Mouse (Mus musculus): Measurements from ENCODE around the gene Ccnt1. TPM values are rescaled to one million over a fixed set of nuclear protein-coding genes. Genes with fewer than 3 reads are reported as not detected.

Gene Ccnt1
- polyA plus RNA-seq, 2 experiments, result 19.4 to 45.3 TPM

DNA sequence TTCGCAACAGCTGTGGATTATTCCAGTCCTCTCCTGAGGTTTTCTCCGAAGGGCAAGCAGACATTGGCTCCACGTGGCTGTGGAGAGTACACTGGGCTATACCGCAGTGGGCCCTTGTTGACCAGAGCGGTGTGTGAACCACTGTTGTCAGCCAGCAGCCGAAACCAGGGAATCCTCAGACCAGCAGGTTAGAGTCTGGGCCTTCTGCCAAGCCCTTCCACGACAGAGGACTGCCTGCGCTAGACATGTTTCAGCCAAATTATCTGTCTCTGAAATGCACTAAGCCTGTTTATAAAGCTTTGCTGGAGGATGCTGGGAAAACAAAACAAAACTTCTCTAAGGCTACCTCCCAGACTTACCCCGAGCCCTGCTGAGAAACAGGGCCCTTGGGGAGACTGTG lies 43.8 kb upstream of the Ccnt1 start:
- Histone ChIP-seq H3K9me3 (ENCODE audit: control insufficient read depth, low read length) (no peaks in the 10 kb centered on the region), H3K4me2 (replicated peaks; ENCODE audit: low read depth, low read length, severe bottlenecking) (no peak overlapping the region), H3K27me3 (ENCODE audit: control insufficient read depth, insufficient read depth, low read length) (no peaks in the 10 kb centered on the region), H3K4me1 (ENCODE audit: control insufficient read depth, insufficient read depth, low read length) (peaks cover 11% of the 10 kb centered on the region; the same call in 1 of the 2 replicates), H3K9ac (ENCODE audit: low read depth, low read length, severe bottlenecking) (no peak overlapping the region), H3K27ac (replicated peaks; ENCODE audit: low read depth, low read length) (0 out of 2 replicates have a peak overlapping the region, but pooled peaks have one; percentile 28), H3K36me3 (ENCODE audit: control insufficient read depth, insufficient read depth, low read length) (no peaks in the 10 kb centered on the region), H3K4me3 (replicated peaks; ENCODE audit: low read length) (no peak overlapping the region)
- 28% methylated on average over 9 of the region's 9 CpGs for WGBS
- DNase-seq (ENCODE audit: low spot score), result peak; percentile 68
- peak; percentile 44; the same call in 1 of the 2 replicates for ATAC-seq (ENCODE audit: low FRiP score, low read depth)
- no peak for TF ChIP-seq POLR2A (IDR thresholded peaks at IDR 0.05; ENCODE audit: borderline replicate concordance, extremely low read depth, insufficient read depth, insufficient read length)

DNA sequence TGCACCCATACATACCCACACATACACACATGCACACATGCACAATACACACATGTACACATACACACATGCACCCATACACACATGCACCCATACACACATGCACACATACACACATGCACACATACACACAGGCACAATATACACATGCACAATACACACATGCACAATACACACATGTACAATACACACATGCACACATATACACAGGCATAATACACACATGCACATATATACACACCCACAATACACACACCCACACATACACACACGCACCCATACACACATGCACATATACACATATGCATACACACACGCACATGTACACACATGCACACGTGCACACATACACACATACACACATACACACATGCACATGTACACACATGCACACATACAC lies 41.5 kb upstream of the Ccnt1 start:
- Histone ChIP-seq H3K4me2 (replicated peaks; ENCODE audit: low read depth, low read length, severe bottlenecking) (no peak overlapping the region), H3K9me3 (ENCODE audit: control insufficient read depth, low read length) (no peaks in the 10 kb centered on the region), H3K27me3 (ENCODE audit: control insufficient read depth, insufficient read depth, low read length) (no peaks in the 10 kb centered on the region), H3K27ac (replicated peaks; ENCODE audit: low read depth, low read length) (no peak overlapping the region), H3K36me3 (ENCODE audit: control insufficient read depth, insufficient read depth, low read length) (0 out of 2 replicates have a peak, but pooled peaks cover under 1% of the 10 kb centered on the region), H3K4me3 (replicated peaks; ENCODE audit: low read length) (no peak overlapping the region), H3K4me1 (ENCODE audit: control insufficient read depth, insufficient read depth, low read length) (peaks cover 23% of the 10 kb centered on the region), H3K9ac (ENCODE audit: low read depth, low read length, severe bottlenecking) (no peak overlapping the region)
- ATAC-seq (ENCODE audit: low FRiP score, low read depth) (no peak), DNase-seq (ENCODE audit: low spot score) (no peak)
- TF ChIP-seq POLR2A (IDR thresholded peaks at IDR 0.05; ENCODE audit: borderline replicate concordance, extremely low read depth, insufficient read depth, insufficient read length), result no peak
- 94% methylated on average over 3 of the region's 3 CpGs for WGBS

DNA sequence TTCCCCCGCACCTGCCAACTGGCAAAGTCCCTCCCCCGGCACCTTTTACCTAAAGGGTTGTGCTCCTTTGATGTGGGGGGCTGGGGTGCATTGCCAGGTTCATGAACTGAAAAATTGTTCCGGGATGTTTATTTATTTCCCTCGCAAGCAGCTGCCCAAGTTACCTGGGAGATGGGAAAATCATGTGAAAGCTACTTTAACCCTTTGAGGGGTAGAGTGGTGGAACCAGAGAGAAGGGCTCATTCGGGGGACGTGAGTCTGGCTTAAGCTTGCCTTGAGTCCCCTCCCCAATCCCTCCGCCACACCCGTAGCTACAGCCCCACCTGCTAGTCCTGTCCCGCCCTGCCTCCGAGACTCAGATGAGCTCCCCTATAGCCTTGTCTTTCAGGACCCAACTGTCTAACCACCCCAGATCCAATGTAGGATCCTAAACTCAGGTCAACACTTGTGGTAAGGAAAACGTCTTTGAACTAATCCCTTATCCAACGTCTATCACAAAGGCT lies 39.5 kb upstream of the Ccnt1 start:
- Histone ChIP-seq H3K9me3 (ENCODE audit: control insufficient read depth, low read length) (no peaks in the 10 kb centered on the region), H3K4me3 (replicated peaks; ENCODE audit: low read length) (peak overlapping the region; percentile 86), H3K4me2 (replicated peaks; ENCODE audit: low read depth, low read length, severe bottlenecking) (peak overlapping the region; percentile 90), H3K36me3 (ENCODE audit: control insufficient read depth, insufficient read depth, low read length) (peaks cover 7% of the 10 kb centered on the region; the same call in 1 of the 2 replicates), H3K27me3 (ENCODE audit: control insufficient read depth, insufficient read depth, low read length) (no peaks in the 10 kb centered on the region), H3K9ac (ENCODE audit: low read depth, low read length, severe bottlenecking) (peak overlapping the region; percentile 89), H3K4me1 (ENCODE audit: control insufficient read depth, insufficient read depth, low read length) (peaks cover 21% of the 10 kb centered on the region), H3K27ac (replicated peaks; ENCODE audit: low read depth, low read length) (peak overlapping the region; percentile 79)
- TF ChIP-seq POLR2A (IDR thresholded peaks at IDR 0.05; ENCODE audit: borderline replicate concordance, extremely low read depth, insufficient read depth, insufficient read length), result no peak
- no peak for DNase-seq (ENCODE audit: low spot score)
- WGBS, result 4% methylated on average over 12 of the region's 12 CpGs
- ATAC-seq (ENCODE audit: low FRiP score, low read depth), result no peak

DNA sequence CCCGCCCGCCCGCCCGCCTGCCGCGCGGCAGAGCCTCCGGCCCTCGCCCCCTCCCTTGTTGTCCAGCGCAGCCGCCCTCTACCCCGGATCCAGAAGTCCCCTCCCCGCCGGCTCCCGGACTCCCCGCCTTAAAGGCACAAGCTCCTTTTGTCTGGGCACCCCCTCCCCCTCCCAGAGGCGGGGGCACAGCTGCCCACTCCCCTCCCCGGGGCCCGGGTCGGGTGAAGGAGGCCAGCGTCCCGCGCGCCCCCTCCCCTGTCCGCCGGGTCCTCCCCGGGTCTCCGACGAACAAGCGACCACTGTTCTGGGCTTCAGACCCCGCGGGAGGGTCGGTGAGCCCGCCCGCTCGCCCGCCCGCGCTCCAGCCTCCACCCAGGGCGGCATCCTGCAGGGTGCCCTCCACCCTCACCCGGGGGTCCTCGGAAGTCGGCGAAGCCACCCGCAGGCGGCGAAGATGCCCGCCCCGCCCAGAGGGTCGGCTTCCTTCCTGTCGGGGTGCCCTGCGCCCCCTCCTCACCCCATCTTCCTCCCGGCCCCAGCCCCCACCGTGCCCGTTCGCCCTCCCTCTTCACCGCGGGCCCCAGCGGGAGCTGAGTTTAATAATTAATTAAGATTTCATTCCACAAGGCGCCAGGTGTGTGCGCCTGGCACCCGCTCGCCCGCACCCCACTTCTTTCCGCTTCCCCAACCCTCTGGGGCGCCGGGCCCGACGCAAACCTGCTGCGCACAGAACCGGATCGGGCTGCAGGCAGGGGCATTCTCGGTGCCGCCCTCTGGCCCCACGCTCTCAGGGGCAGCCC lies 38.8 kb upstream of the Ccnt1 start, which contains the start of gene Adcy6:
Adcy6 (minus strand) TSS at position 746 of the 800 bp plus-strand sequence.
- WGBS, result under 1% methylated on average over 38 of the region's 75 CpGs
- peak; percentile 89 for ATAC-seq (ENCODE audit: low FRiP score, low read depth)

DNA sequence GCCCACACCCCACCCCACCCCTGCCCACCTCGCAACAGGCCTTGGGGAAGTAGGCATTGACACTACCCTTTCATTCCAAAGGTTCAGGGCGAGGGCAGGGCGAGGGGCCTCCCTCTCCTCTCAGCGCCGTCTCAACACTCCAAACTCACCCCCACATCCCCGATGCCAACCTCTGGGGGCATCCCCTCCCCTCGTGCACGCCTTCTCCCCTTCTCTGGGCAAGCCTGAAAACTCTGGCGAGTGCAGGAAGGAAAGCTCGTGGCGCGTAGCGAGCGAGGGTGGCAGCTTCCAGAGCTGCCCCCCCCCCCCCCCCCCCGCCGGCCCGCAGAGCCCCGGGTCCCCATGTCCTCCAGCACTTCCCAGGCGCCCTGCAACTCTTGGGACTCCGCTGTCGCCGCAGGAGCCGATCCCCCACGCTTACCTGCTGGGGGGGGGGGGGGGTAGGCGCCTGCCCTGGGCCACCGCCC lies 38.1 kb upstream of the Ccnt1 start:
- peak overlapping the region; percentile 90 for H3K4me2 ChIP-seq (replicated peaks; ENCODE audit: low read depth, low read length, severe bottlenecking)
- peak; percentile 8; the same call in 1 of the 2 replicates for ATAC-seq (ENCODE audit: low FRiP score, low read depth)

More for the DNA sequence above, 38.8 kb upstream of the Ccnt1 start, which contains the start of gene Adcy6:
- Histone ChIP-seq H3K9ac (ENCODE audit: low read depth, low read length, severe bottlenecking) (peak within 1 kb of the TSS; percentile 89), H3K4me2 (replicated peaks; ENCODE audit: low read depth, low read length, severe bottlenecking) (peak within 1 kb of the TSS; percentile 90), H3K4me3 (replicated peaks; ENCODE audit: low read length) (peak within 1 kb of the TSS; percentile 86), H3K27me3 (ENCODE audit: control insufficient read depth, insufficient read depth, low read length) (no peaks in the 10 kb centered on the region), H3K4me1 (ENCODE audit: control insufficient read depth, insufficient read depth, low read length) (peaks cover 19% of the 10 kb centered on the region), H3K9me3 (ENCODE audit: control insufficient read depth, low read length) (no peaks in the 10 kb centered on the region), H3K36me3 (ENCODE audit: control insufficient read depth, insufficient read depth, low read length) (peaks cover 7% of the 10 kb centered on the region; the same call in 1 of the 2 replicates), H3K27ac (replicated peaks; ENCODE audit: low read depth, low read length) (peak within 1 kb of the TSS; percentile 79)
- 0 out of 2 replicates have a peak, but pooled peaks have one; percentile 2 for TF ChIP-seq POLR2A (IDR thresholded peaks at IDR 0.05; ENCODE audit: borderline replicate concordance, extremely low read depth, insufficient read depth, insufficient read length)
- peak; percentile 72 for DNase-seq (ENCODE audit: low spot score)

More for the DNA sequence above, 38.1 kb upstream of the Ccnt1 start:
- H3K36me3 ChIP-seq (ENCODE audit: control insufficient read depth, insufficient read depth, low read length), result peaks cover 14% of the 10 kb centered on the region
- no peak for DNase-seq (ENCODE audit: low spot score)
- peak overlapping the region; percentile 89 for H3K9ac ChIP-seq (ENCODE audit: low read depth, low read length, severe bottlenecking)
- H3K4me3 ChIP-seq (replicated peaks; ENCODE audit: low read length), result peak overlapping the region; percentile 86
- TF ChIP-seq POLR2A (IDR thresholded peaks at IDR 0.05; ENCODE audit: borderline replicate concordance, extremely low read depth, insufficient read depth, insufficient read length), result no peak
- no peaks in the 10 kb centered on the region for H3K27me3 ChIP-seq (ENCODE audit: control insufficient read depth, insufficient read depth, low read length)
- WGBS, result 1% methylated on average over 14 of the region's 26 CpGs
- no peaks in the 10 kb centered on the region for H3K9me3 ChIP-seq (ENCODE audit: control insufficient read depth, low read length)
- H3K27ac ChIP-seq (replicated peaks; ENCODE audit: low read depth, low read length), result peak overlapping the region; percentile 79
- H3K4me1 ChIP-seq (ENCODE audit: control insufficient read depth, insufficient read depth, low read length), result peaks cover 17% of the 10 kb centered on the region

All from limb, embryonic 14.5 days (tissue).